Mouse (Mus musculus): ENCODE results near the gene Gprin1. TPM values are rescaled to one million over a fixed set of nuclear protein-coding genes. Genes with fewer than 3 reads are reported as not detected.

Gene Gprin1
- polyA plus RNA-seq, 1 experiment from 2014 or later, result 0.23 TPM

GRCm38 (mm10) chr13:54783698-54784097 is 34.0 kb upstream of the Gprin1 start, which contains the start of gene Eif4e1b:
Eif4e1b (plus strand) TSS chr13:54783998.
- Histone ChIP-seq H3K9me3 (replicated peaks) (no peaks in the 10 kb centered on the region), H3K4me2 (no peak within 1 kb of the TSS), H3K9ac (no peak within 1 kb of the TSS), H3K27ac (no peak within 1 kb of the TSS), H3K4me1 (no peaks in the 10 kb centered on the region), H3K4me3 (no peak within 1 kb of the TSS), H3K36me3 (no peaks in the 10 kb centered on the region), H3K27me3 (replicated peaks) (peaks cover 12% of the 10 kb centered on the region; the same call in 1 of the 2 replicates)
- ATAC-seq, result no peak
- WGBS (ENCODE audit: insufficient replicate concordance), result 58% methylated on average over 4 of the region's 4 CpGs

GRCm38 (mm10) chr13:54783235-54783634 is 33.6 kb upstream of the Gprin1 start:
- H3K36me3 ChIP-seq, result no peaks in the 10 kb centered on the region
- no peak overlapping the region for H3K4me3 ChIP-seq
- no peak overlapping the region for H3K27ac ChIP-seq
- H3K4me2 ChIP-seq, result no peak overlapping the region
- H3K9ac ChIP-seq, result no peak overlapping the region
- no peak for ATAC-seq
- no peaks in the 10 kb centered on the region for H3K4me1 ChIP-seq
- H3K9me3 ChIP-seq (replicated peaks), result no peaks in the 10 kb centered on the region
- 23% methylated on average over 2 of the region's 2 CpGs for WGBS (ENCODE audit: insufficient replicate concordance)
- H3K27me3 ChIP-seq (replicated peaks), result peaks cover 9% of the 10 kb centered on the region; the same call in 1 of the 2 replicates

- Histone ChIP-seq H3K4me2 (no peak overlapping the region), H3K9me3 (replicated peaks) (0 out of 2 replicates have a peak, but pooled peaks cover under 1% of the 10 kb centered on the region), H3K36me3 (no peaks in the 10 kb centered on the region), H3K4me3 (no peak overlapping the region), H3K4me1 (no peaks in the 10 kb centered on the region), H3K27ac (no peak overlapping the region), H3K27me3 (replicated peaks) (peaks cover 5% of the 10 kb centered on the region; the same call in 1 of the 2 replicates), H3K9ac (no peak overlapping the region)
- no peak for ATAC-seq
- 60% methylated on average over 3 of the region's 3 CpGs for WGBS (ENCODE audit: insufficient replicate concordance)
Observed at GRCm38 (mm10) chr13:54781086-54781485, 31.4 kb upstream of the Gprin1 start.

- Histone ChIP-seq H3K9ac (no peak overlapping the region), H3K9me3 (replicated peaks) (0 out of 2 replicates have a peak, but pooled peaks cover 4% of the 10 kb centered on the region), H3K4me1 (no peaks in the 10 kb centered on the region), H3K27me3 (replicated peaks) (0 out of 2 replicates have a peak, but pooled peaks cover 4% of the 10 kb centered on the region), H3K4me2 (no peak overlapping the region), H3K27ac (no peak overlapping the region), H3K36me3 (no peaks in the 10 kb centered on the region), H3K4me3 (no peak overlapping the region)
- no peak for ATAC-seq
- WGBS (ENCODE audit: insufficient replicate concordance), result 65% methylated on average over 3 of the region's 3 CpGs
Observed at GRCm38 (mm10) chr13:54780592-54780991, 30.9 kb upstream of the Gprin1 start.

- H3K27me3 ChIP-seq (replicated peaks), result peaks cover 58% of the 10 kb centered on the region
- peaks cover 10% of the 10 kb centered on the region; the same call in 1 of the 2 replicates for H3K4me1 ChIP-seq
- WGBS (ENCODE audit: insufficient replicate concordance), result 65% methylated on average over 4 of the region's 4 CpGs
- H3K4me3 ChIP-seq, result no peak overlapping the region
- no peak for ATAC-seq
- no peak overlapping the region for H3K4me2 ChIP-seq
- H3K27ac ChIP-seq, result no peak overlapping the region
- H3K36me3 ChIP-seq, result no peaks in the 10 kb centered on the region
- H3K9ac ChIP-seq, result no peak overlapping the region
- 0 out of 2 replicates have a peak, but pooled peaks cover 4% of the 10 kb centered on the region for H3K9me3 ChIP-seq (replicated peaks)
Observed at GRCm38 (mm10) chr13:54767012-54767411, 17.3 kb upstream of the Gprin1 start.

- WGBS (ENCODE audit: insufficient replicate concordance), result 3% methylated on average over 33 of the region's 35 CpGs
- peak within 1 kb of the TSS; percentile 47 for H3K4me2 ChIP-seq
- peak within 1 kb of the TSS; percentile 20 for H3K4me3 ChIP-seq
- H3K9ac ChIP-seq, result no peak within 1 kb of the TSS
- H3K27ac ChIP-seq, result no peak within 1 kb of the TSS
- peaks cover 64% of the 10 kb centered on the region for H3K27me3 ChIP-seq (replicated peaks)
- peaks cover 10% of the 10 kb centered on the region; the same call in 1 of the 2 replicates for H3K4me1 ChIP-seq
- 0 out of 2 replicates have a peak, but pooled peaks cover 4% of the 10 kb centered on the region for H3K9me3 ChIP-seq (replicated peaks)
- H3K36me3 ChIP-seq, result no peaks in the 10 kb centered on the region
- no peak for ATAC-seq
Observed at GRCm38 (mm10) chr13:54766192-54766768, 16.6 kb upstream of the Gprin1 start, which contains the start of gene Sncb. Sncb (minus strand) TSS chr13:54766595.

GRCm38 (mm10) chr13:54765281-54766191 is 15.9 kb upstream of the Gprin1 start:
- no peaks in the 10 kb centered on the region for H3K36me3 ChIP-seq
- peaks cover 10% of the 10 kb centered on the region; the same call in 1 of the 2 replicates for H3K4me1 ChIP-seq
- H3K9ac ChIP-seq, result no peak overlapping the region
- peak overlapping the region; percentile 20 for H3K4me3 ChIP-seq
- H3K27ac ChIP-seq, result no peak overlapping the region
- ATAC-seq, result no peak
- peak overlapping the region; percentile 47 for H3K4me2 ChIP-seq
- H3K9me3 ChIP-seq (replicated peaks), result 0 out of 2 replicates have a peak, but pooled peaks cover 1% of the 10 kb centered on the region
- H3K27me3 ChIP-seq (replicated peaks), result peaks cover 71% of the 10 kb centered on the region
- WGBS (ENCODE audit: insufficient replicate concordance), result 6% methylated on average over 44 of the region's 44 CpGs

GRCm38 (mm10) chr13:54760906-54761305 is 11.2 kb upstream of the Gprin1 start:
- Histone ChIP-seq H3K36me3 (no peaks in the 10 kb centered on the region), H3K9ac (no peak overlapping the region), H3K4me3 (no peak overlapping the region), H3K4me2 (no peak overlapping the region), H3K27ac (no peak overlapping the region), H3K27me3 (replicated peaks) (peaks cover 98% of the 10 kb centered on the region), H3K9me3 (replicated peaks) (no peaks in the 10 kb centered on the region), H3K4me1 (peaks cover 17% of the 10 kb centered on the region)
- 61% methylated on average over 7 of the region's 7 CpGs for WGBS (ENCODE audit: insufficient replicate concordance)
- ATAC-seq, result no peak

GRCm38 (mm10) chr13:54760164-54760795 is 10.6 kb upstream of the Gprin1 start:
- Histone ChIP-seq H3K4me2 (no peak overlapping the region), H3K9me3 (replicated peaks) (no peaks in the 10 kb centered on the region), H3K36me3 (no peaks in the 10 kb centered on the region), H3K4me1 (peaks cover 13% of the 10 kb centered on the region), H3K9ac (no peak overlapping the region), H3K4me3 (no peak overlapping the region), H3K27ac (no peak overlapping the region), H3K27me3 (replicated peaks) (peaks cover 98% of the 10 kb centered on the region)
- 55% methylated on average over 8 of the region's 8 CpGs for WGBS (ENCODE audit: insufficient replicate concordance)
- no peak for ATAC-seq

- ATAC-seq, result no peak
- no peaks in the 10 kb centered on the region for H3K9me3 ChIP-seq (replicated peaks)
- peaks cover 97% of the 10 kb centered on the region for H3K27me3 ChIP-seq (replicated peaks)
- H3K36me3 ChIP-seq, result no peaks in the 10 kb centered on the region
- WGBS (ENCODE audit: insufficient replicate concordance), result 25% methylated on average over 7 of the region's 7 CpGs
- H3K4me3 ChIP-seq, result no peak overlapping the region
- no peak overlapping the region for H3K27ac ChIP-seq
- no peak overlapping the region for H3K9ac ChIP-seq
- peaks cover 13% of the 10 kb centered on the region for H3K4me1 ChIP-seq
- no peak overlapping the region for H3K4me2 ChIP-seq
Observed at GRCm38 (mm10) chr13:54759496-54759895, 9.8 kb upstream of the Gprin1 start.

- no peak overlapping the region for H3K9ac ChIP-seq
- H3K9me3 ChIP-seq (replicated peaks), result no peaks in the 10 kb centered on the region
- no peak overlapping the region for H3K27ac ChIP-seq
- peak overlapping the region; percentile 54 for H3K4me2 ChIP-seq
- 6% methylated on average over 29 of the region's 29 CpGs for WGBS (ENCODE audit: insufficient replicate concordance)
- H3K36me3 ChIP-seq, result no peaks in the 10 kb centered on the region
- H3K4me3 ChIP-seq, result no peak overlapping the region
- H3K4me1 ChIP-seq, result peaks cover 13% of the 10 kb centered on the region
- peaks cover 97% of the 10 kb centered on the region for H3K27me3 ChIP-seq (replicated peaks)
- ATAC-seq, result no peak
Observed at GRCm38 (mm10) chr13:54758756-54759470, 9.2 kb upstream of the Gprin1 start.

Data from liver, embryonic 12.5 days (tissue).